Mouse (Mus musculus) olfactory bulb, adult 2 months (tissue): Measurements from ENCODE around the gene Cry1.

Source experiments
- CTCF ChIP-seq: fragments of 200-500 bp; IDR thresholded peaks from 2 replicates; pipeline ENCODE4 v1.5.1; 2012; ENCODE audit warnings: low read depth, mild to moderate bottlenecking, low read length, moderate library complexity; ENCODE audit not compliant: insufficient read depth
- POLR2A ChIP-seq: fragments of 200-500 bp; IDR thresholded peaks from 2 replicates; pipeline ENCODE4 v1.6.1; 2012; ENCODE audit warnings: mild to moderate bottlenecking, low read depth, low read length, moderate library complexity; ENCODE audit not compliant: insufficient read depth

- TF ChIP-seq CTCF, result no peak
- no peak for TF ChIP-seq POLR2A
Observed at GRCm38 (mm10) chr10:85165306-85165705, 19.6 kb downstream of the Cry1 start.
